Mouse (Mus musculus): Measurements from ENCODE around the gene Prdx3.
"Not testable (repeated sequence)": the region's sequence is repeated elsewhere in the genome, so short reads cannot be mapped to it uniquely, and the experiment has no call there.

Prdx3 gene

GRCm38 (mm10) chr19:60874064-60874694, at the start of gene Prdx3:
Prdx3 (minus strand) TSS chr19:60874556.
- DNase-seq: peak; percentile 98

- no peak for DNase-seq
Observed at GRCm38 (mm10) chr19:60916869-60917570, 42.7 kb upstream of the Prdx3 start.

- DNase-seq: no peak
Observed at GRCm38 (mm10) chr19:60915862-60916261, 41.5 kb upstream of the Prdx3 start.

GRCm38 (mm10) chr19:60915236-60915635, 40.9 kb upstream of the Prdx3 start:
- DNase-seq: peak; percentile 17 to 39

- DNase-seq: no peak
Observed at GRCm38 (mm10) chr19:60911653-60912052, 37.3 kb upstream of the Prdx3 start.

GRCm38 (mm10) chr19:60910304-60910703, 35.9 kb upstream of the Prdx3 start:
- no peak for DNase-seq

- no peak for DNase-seq
Observed at GRCm38 (mm10) chr19:60905477-60905876, 31.1 kb upstream of the Prdx3 start.

GRCm38 (mm10) chr19:60903971-60904370, 29.6 kb upstream of the Prdx3 start:
- DNase-seq: no peak

- no peak for DNase-seq
Observed at GRCm38 (mm10) chr19:60903139-60903538, 28.8 kb upstream of the Prdx3 start.

- peak in 1 of 2 experiments; percentile 36 for DNase-seq
Observed at GRCm38 (mm10) chr19:60895251-60895880, 21.0 kb upstream of the Prdx3 start.

GRCm38 (mm10) chr19:60891934-60892547, 17.7 kb upstream of the Prdx3 start:
- peak; percentile 62 to 77 for DNase-seq

GRCm38 (mm10) chr19:60891123-60891470, 16.7 kb upstream of the Prdx3 start:
- DNase-seq: no peak

- no peak for DNase-seq
Observed at GRCm38 (mm10) chr19:60890391-60891122, 16.2 kb upstream of the Prdx3 start.

- DNase-seq: peak; percentile 96 to 97
Observed at GRCm38 (mm10) chr19:60889714-60890315, 15.5 kb upstream of the Prdx3 start, which contains the start of gene Grk5. Grk5 (plus strand) TSS chr19:60889749.

- peak; percentile 80 to 85 for DNase-seq
Observed at GRCm38 (mm10) chr19:60889101-60889713, 14.9 kb upstream of the Prdx3 start.

- no peak for DNase-seq
Observed at GRCm38 (mm10) chr19:60887637-60888036, 13.3 kb upstream of the Prdx3 start.

- DNase-seq: peak in 1 of 2 experiments; percentile 39
Observed at GRCm38 (mm10) chr19:60883129-60883528, 8.8 kb upstream of the Prdx3 start.

- DNase-seq: peak; percentile 10 to 30
Observed at GRCm38 (mm10) chr19:60873501-60873900, 855 bp downstream of the Prdx3 start.

GRCm38 (mm10) chr19:60872272-60872671, 2.1 kb downstream of the Prdx3 start:
- no peak for DNase-seq

- no peak for DNase-seq
Observed at GRCm38 (mm10) chr19:60871366-60871765, 3.0 kb downstream of the Prdx3 start.

- no peak for DNase-seq
Observed at GRCm38 (mm10) chr19:60870489-60870888, 3.9 kb downstream of the Prdx3 start.

- DNase-seq: not testable (repeated sequence)
Observed at GRCm38 (mm10) chr19:60866169-60866568, 8.2 kb downstream of the Prdx3 start.

Data from lung, adult 18-20 months (tissue).